Mouse (Mus musculus) MEL (cell line): Measurements from ENCODE around the gene Lamtor4. TPM values are rescaled to one million over a fixed set of nuclear protein-coding genes. Genes with fewer than 3 reads are reported as not detected.

Experiments used
- DNase-seq: peaks from one replicate; pipeline ENCODE4 v3.0.0; 2011; ENCODE audit warnings: low read depth, low spot score
- H3K27ac ChIP-seq: 2 replicates; pipeline ENCODE4 v1.5.1; 2012; ENCODE audit warnings: low read depth, mild to moderate bottlenecking, control low read depth, low read length, moderate library complexity; ENCODE audit not compliant: control insufficient read depth
- H3K27me3 ChIP-seq, 2 experiments: fragments of 150-350 bp in 1 of 2; sonication (generic) in 1 of 2; 2 replicates each; pipeline ENCODE4 v1.6.1; 2012; ENCODE audit warnings: low read length in 2 of 2, mild to moderate bottlenecking in 2 of 2, improper control_type of control experiment in 1 of 2, moderate library complexity in 1 of 2; ENCODE audit not compliant: insufficient read depth in 2 of 2, control insufficient read depth in 1 of 2
- H3K36me3 ChIP-seq, 2 experiments: 2 replicates each; pipeline ENCODE4 v1.6.1; 2012 to 2014; ENCODE audit warnings: low read length in 2 of 2, improper control_type of control experiment in 1 of 2, inconsistent platforms in 1 of 2, mild to moderate bottlenecking in 1 of 2; ENCODE audit not compliant: insufficient read depth in 2 of 2, control insufficient read depth in 1 of 2
- H3K4me1 ChIP-seq, 2 experiments: fragments of 150-350 bp in 1 of 2; sonication (generic) in 1 of 2; 2 replicates each; pipeline ENCODE4 v1.6.1; 2012; ENCODE audit warnings: low read length in 2 of 2, improper control_type of control experiment in 1 of 2, mild to moderate bottlenecking in 1 of 2; ENCODE audit not compliant: insufficient read depth in 2 of 2, control insufficient read depth in 1 of 2
- H3K4me3 ChIP-seq, 2 experiments: fragments of 150-350 bp in 1 of 2; sonication (generic) in 1 of 2; 2 replicates each; pipeline ENCODE4 v1.5.1; 2012; ENCODE audit warnings: low read depth in 2 of 2, low read length in 2 of 2, mild to moderate bottlenecking in 2 of 2, moderate library complexity in 2 of 2, control low read depth in 1 of 2, improper control_type of control experiment in 1 of 2; ENCODE audit not compliant: control insufficient read depth in 1 of 2, insufficient read depth in 1 of 2
- H3K79me2 ChIP-seq: 2 replicates; pipeline ENCODE4 v1.6.1; 2012; ENCODE audit warnings: mild to moderate bottlenecking, low read length, moderate library complexity; ENCODE audit not compliant: control insufficient read depth, poor library complexity, insufficient read depth
- H3K9ac ChIP-seq: 2 replicates; pipeline ENCODE4 v1.6.1; 2012; ENCODE audit warnings: low read depth, mild to moderate bottlenecking, control low read depth, low read length, moderate library complexity; ENCODE audit not compliant: control insufficient read depth, poor library complexity, severe bottlenecking
- H3K9me3 ChIP-seq: fragments of 150-350 bp; sonication (generic); replicated peaks from 2 replicates; pipeline ENCODE4 v1.6.1; 2012; ENCODE audit warnings: mild to moderate bottlenecking, low read length, improper control_type of control experiment, moderate library complexity; ENCODE audit not compliant: insufficient read depth
- CHD1 ChIP-seq: IDR thresholded peaks from 2 replicates; pipeline ENCODE4 v1.6.1; 2012; ENCODE audit warnings: low read depth, mild to moderate bottlenecking, inconsistent platforms, low read length, improper control_type of control experiment
- CTCF ChIP-seq, 3 experiments: IDR thresholded peaks in 2 of 3; conservative IDR thresholded peaks in 1 of 3; 2 replicates each; pipeline ENCODE4 v1.5.1; 2011 to 2012; ENCODE audit warnings: low read length in 3 of 3, low read depth in 2 of 3, mild to moderate bottlenecking in 2 of 3, improper control_type of control experiment in 1 of 3, inconsistent platforms in 1 of 3, mixed read lengths in 1 of 3, moderate library complexity in 1 of 3; ENCODE audit not compliant: control insufficient read depth in 1 of 3, insufficient read depth in 1 of 3, poor library complexity in 1 of 3, severe bottlenecking in 1 of 3
- E2F4 ChIP-seq: IDR thresholded peaks from 2 replicates; pipeline ENCODE4 v1.6.1; 2011; ENCODE audit warnings: low read depth, low read length, improper control_type of control experiment, borderline replicate concordance
- ELF1 ChIP-seq: IDR thresholded peaks from 2 replicates; pipeline ENCODE4 v1.6.1; 2014; ENCODE audit warnings: low read depth, mild to moderate bottlenecking, inconsistent platforms, low read length, improper control_type of control experiment, moderate library complexity
- EP300 ChIP-seq, 2 experiments: IDR thresholded peaks; 2 replicates each; pipeline ENCODE4 v1.6.1; 2011; ENCODE audit warnings: improper control_type of control experiment in 2 of 2, low read length in 2 of 2, low read depth in 1 of 2, mild to moderate bottlenecking in 1 of 2
- GABPA ChIP-seq: IDR thresholded peaks from 2 replicates; pipeline ENCODE4 v1.6.1; 2012; ENCODE audit warnings: low read depth, mild to moderate bottlenecking, inconsistent platforms, low read length, improper control_type of control experiment, moderate library complexity
- HCFC1 ChIP-seq: IDR thresholded peaks from 2 replicates; pipeline ENCODE4 v1.6.1; 2012; ENCODE audit warnings: low read depth, mild to moderate bottlenecking, inconsistent platforms, low read length, improper control_type of control experiment, moderate library complexity
- KAT2A ChIP-seq: conservative IDR thresholded peaks from 2 replicates; pipeline ENCODE4 v1.6.1; 2012; ENCODE audit warnings: low read depth, low read length, improper control_type of control experiment, inconsistent platforms
- MAZ ChIP-seq: IDR thresholded peaks from 2 replicates; pipeline ENCODE4 v1.6.1; 2012; ENCODE audit warnings: low read depth, mild to moderate bottlenecking, inconsistent platforms, low read length, improper control_type of control experiment
- MEF2A ChIP-seq: IDR thresholded peaks from 2 replicates; pipeline ENCODE4 v1.6.1; 2014; ENCODE audit warnings: low read depth, mild to moderate bottlenecking, inconsistent platforms, low read length, improper control_type of control experiment; ENCODE audit not compliant: poor library complexity, insufficient replicate concordance, severe bottlenecking; ENCODE audit errors: extremely low read depth
- MXI1 ChIP-seq: IDR thresholded peaks from 2 replicates; pipeline ENCODE4 v1.6.1; 2011; ENCODE audit warnings: mild to moderate bottlenecking, low read depth, low read length, improper control_type of control experiment
- POLR2AphosphoS2 ChIP-seq: IDR thresholded peaks from 2 replicates; pipeline ENCODE4 v1.6.1; 2011; ENCODE audit warnings: low read length, improper control_type of control experiment
- POLR2AphosphoS5 ChIP-seq: IDR thresholded peaks from 2 replicates; pipeline ENCODE4 v1.6.1; 2012; ENCODE audit warnings: low read depth, borderline replicate concordance, mild to moderate bottlenecking, inconsistent platforms, low read length, moderate library complexity, mixed read lengths
- SMC3 ChIP-seq: IDR thresholded peaks from 2 replicates; pipeline ENCODE4 v1.6.1; 2011; ENCODE audit warnings: low read depth, low read length, improper control_type of control experiment
- TAL1 ChIP-seq: IDR thresholded peaks from 2 replicates; pipeline ENCODE4 v1.6.1; 2012; ENCODE audit warnings: mild to moderate bottlenecking, inconsistent platforms, low read length, moderate library complexity, mixed read lengths
- UBTF ChIP-seq: IDR thresholded peaks from 2 replicates; pipeline ENCODE4 v1.6.1; 2012; ENCODE audit warnings: low read depth, mild to moderate bottlenecking, inconsistent platforms, low read length, improper control_type of control experiment, moderate library complexity, borderline replicate concordance; ENCODE audit not compliant: insufficient read depth
- USF1 ChIP-seq: IDR thresholded peaks from 2 replicates; pipeline ENCODE4 v1.6.1; 2014; ENCODE audit warnings: low read depth, mild to moderate bottlenecking, inconsistent platforms, low read length, improper control_type of control experiment, moderate library complexity
- ZC3H11A ChIP-seq: IDR thresholded peaks from 2 replicates; pipeline ENCODE4 v1.6.1; 2012; ENCODE audit warnings: low read depth, mild to moderate bottlenecking, inconsistent platforms, low read length, improper control_type of control experiment
- ZMIZ1 ChIP-seq: IDR thresholded peaks from 2 replicates; pipeline ENCODE4 v1.6.1; 2012; ENCODE audit warnings: low read depth, mild to moderate bottlenecking, inconsistent platforms, low read length, improper control_type of control experiment, moderate library complexity
- ZNF384 ChIP-seq: IDR thresholded peaks from 2 replicates; pipeline ENCODE4 v1.6.1; 2012; ENCODE audit warnings: low read depth, mild to moderate bottlenecking, inconsistent platforms, low read length, improper control_type of control experiment
- polyA plus RNA-seq, 2 experiments: library from polyadenylated mRNA; stranded (reverse) in 1 of 2; unstranded in 1 of 2; fragments of >175 nt in 1 of 2; fragments of >200 nt in 1 of 2; gene quantifications; 2 replicates each; pipeline versions ENCODE4 v1.2.1 to v1.2.4; 2012; ENCODE audit warnings: low replicate concordance in 2 of 2, low read depth in 1 of 2; ENCODE audit not compliant: insufficient read length in 2 of 2, insufficient read depth in 1 of 2, missing spikeins in 1 of 2
- total RNA-seq: library from RNA; depleted of rRNA; stranded (reverse); fragments of 300-350 nt; gene quantifications from 2 replicates; pipeline ENCODE4 v1.2.3, GENCODE M21; 2012

Gene Lamtor4
- total and polyA plus RNA-seq, 3 experiments: 45.7 to 59.0 TPM; not detected in 1

GRCm38 (mm10) chr5:138263260-138264206, 8.3 kb downstream of the Lamtor4 start, which contains the start of gene BC037034 (continued):
- TF ChIP-seq ZMIZ1: 0 out of 2 replicates have a peak, but pooled peaks have one; percentile 43
- TF ChIP-seq SMC3: no peak
- no peak for TF ChIP-seq MAZ
- no peak for TF ChIP-seq EP300 (IDR thresholded peaks at IDR 0.05; ENCODE audit: low read depth in 1 of 2, low read length in 2 of 2)
- no peak for TF ChIP-seq GABPA

- H3K79me2 ChIP-seq: peaks cover 46% of the 10 kb centered on the region
- H3K9me3 ChIP-seq: no peaks in the 10 kb centered on the region
- peak overlapping the region; percentile 93 for H3K9ac ChIP-seq
- H3K36me3 ChIP-seq: peaks cover 0 to 34% of the 10 kb centered on the region in 2 experiments; a peak in 3 of 4 replicates
- H3K4me1 ChIP-seq: peaks cover 4 to 41% of the 10 kb centered on the region in 2 experiments
- no peaks in the 10 kb centered on the region for H3K27me3 ChIP-seq
- no peak for DNase-seq
- TF ChIP-seq CHD1 (peak; percentile 43; the same call in 1 of the 2 replicates), CTCF (IDR thresholded peaks at IDR 0.05 in 2 of 3, conservative IDR thresholded peaks at IDR 0.05 in 1 of 3; ENCODE audit: control insufficient read depth in 1 of 3, insufficient read depth in 1 of 3, low read depth in 2 of 3, low read length in 3 of 3, poor library complexity in 1 of 3, severe bottlenecking in 1 of 3) (no peak)
- peak overlapping the region; percentile 59 for H3K27ac ChIP-seq
- peak overlapping the region; percentile 68 to 89 for H3K4me3 ChIP-seq
Observed at GRCm38 (mm10) chr5:138264207-138264578, 8.9 kb downstream of the Lamtor4 start.

GRCm38 (mm10) chr5:138265712-138266111, 10.4 kb downstream of the Lamtor4 start:
- Histone ChIP-seq H3K27me3 (no peaks in the 10 kb centered on the region), H3K9ac (no peak overlapping the region), H3K4me3 (no peak overlapping the region), H3K79me2 (peaks cover 32% of the 10 kb centered on the region), H3K27ac (no peak overlapping the region), H3K4me1 (peaks cover 0 to 26% of the 10 kb centered on the region in 2 experiments; a peak in 3 of 4 replicates), H3K36me3 (peaks cover 0 to 19% of the 10 kb centered on the region in 2 experiments; a peak in 3 of 4 replicates)
- no peak for DNase-seq
- no peak for TF ChIP-seq MEF2A
- TF ChIP-seq, all 39 proteins: peak for 0
- no peaks in the 10 kb centered on the region for H3K9me3 ChIP-seq

GRCm38 (mm10) chr5:138267114-138267513, 11.8 kb downstream of the Lamtor4 start:
- H3K4me3 ChIP-seq: no peak overlapping the region
- no peaks in the 10 kb centered on the region; a peak in 2 of 4 replicates for H3K27me3 ChIP-seq
- no peaks in the 10 kb centered on the region for H3K9me3 ChIP-seq
- H3K9ac ChIP-seq: no peak overlapping the region
- peaks cover 0 to 13% of the 10 kb centered on the region in 2 experiments; a peak in 2 of 4 replicates for H3K4me1 ChIP-seq
- no peak for DNase-seq
- H3K79me2 ChIP-seq: peaks cover 23% of the 10 kb centered on the region
- no peak overlapping the region for H3K27ac ChIP-seq
- peaks cover 0 to 8% of the 10 kb centered on the region in 2 experiments; a peak in 3 of 4 replicates for H3K36me3 ChIP-seq
- TF ChIP-seq E2F4 (no peak), KAT2A (no peak), MAZ (no peak), ZNF384 (no peak), EP300 (IDR thresholded peaks at IDR 0.05; ENCODE audit: low read depth in 1 of 2, low read length in 2 of 2) (no peak), HCFC1 (no peak), GABPA (no peak), USF1 (no peak), POLR2AphosphoS5 (no peak), UBTF (no peak), TAL1 (no peak), POLR2AphosphoS2 (no peak), ZC3H11A (no peak), MXI1 (no peak), ELF1 (no peak), MEF2A (no peak)
